Mouse (Mus musculus): ENCODE measurements around the gene Triap1. TPM values are rescaled to one million over a fixed set of nuclear protein-coding genes. Genes with fewer than 3 reads are reported as not detected.
"Not testable (repeated sequence)": the region's sequence is repeated elsewhere in the genome, so short reads cannot be mapped to it uniquely, and the experiment has no call there.

Triap1 gene
- total RNA-seq (2021): 10 to 100 TPM; 27.0 to 29.0 TPM

GRCm38 (mm10) chr5:115340577-115341313 is at the start of gene Triap1, which contains the start of gene Gatc:
Gene Triap1 (plus strand): TSS chr5:115341225.
Gene Gatc (minus strand): TSS chr5:115341178.
- DNase-seq (ENCODE audit: low spot score in 2 of 2): peak; percentile 89 to 90
- intact Hi-C loops (cut with DNase I): loop anchor here (2.0 kb wide), 1 partner anchor 40 kb away; the partner anchor contains the start of gene Dynll1

DNA sequence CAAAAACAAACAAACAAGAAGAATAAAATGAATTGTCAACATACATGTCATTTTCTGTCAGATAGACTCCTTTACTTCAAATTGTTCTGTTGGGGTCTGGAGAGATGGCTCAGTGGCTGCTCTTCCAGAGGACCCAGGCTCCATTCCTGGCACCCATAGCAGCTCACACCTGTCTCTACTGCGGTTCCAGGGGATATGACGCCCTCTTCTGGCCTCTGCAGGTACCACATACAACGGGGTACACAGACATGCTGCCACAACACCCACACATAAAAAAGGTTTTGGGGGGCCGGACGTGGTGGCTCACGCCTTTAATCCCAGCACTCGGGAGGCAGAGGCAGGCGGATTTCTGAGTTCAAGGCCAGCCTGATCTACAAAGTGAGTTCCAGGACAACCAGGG is 46.9 kb upstream of the Triap1 start:
- intact Hi-C loops (cut with DNase I): no loop called here
- DNase-seq (ENCODE audit: low spot score in 2 of 2): no peak

GRCm38 (mm10) chr5:115296347-115296746 is 44.7 kb upstream of the Triap1 start:
- intact Hi-C loops (cut with DNase I): loop anchor here (2.0 kb wide), 1 partner anchor 14 kb away; no protein-coding TSS in a partner anchor
- DNase-seq (ENCODE audit: low spot score in 2 of 2): no peak

DNA sequence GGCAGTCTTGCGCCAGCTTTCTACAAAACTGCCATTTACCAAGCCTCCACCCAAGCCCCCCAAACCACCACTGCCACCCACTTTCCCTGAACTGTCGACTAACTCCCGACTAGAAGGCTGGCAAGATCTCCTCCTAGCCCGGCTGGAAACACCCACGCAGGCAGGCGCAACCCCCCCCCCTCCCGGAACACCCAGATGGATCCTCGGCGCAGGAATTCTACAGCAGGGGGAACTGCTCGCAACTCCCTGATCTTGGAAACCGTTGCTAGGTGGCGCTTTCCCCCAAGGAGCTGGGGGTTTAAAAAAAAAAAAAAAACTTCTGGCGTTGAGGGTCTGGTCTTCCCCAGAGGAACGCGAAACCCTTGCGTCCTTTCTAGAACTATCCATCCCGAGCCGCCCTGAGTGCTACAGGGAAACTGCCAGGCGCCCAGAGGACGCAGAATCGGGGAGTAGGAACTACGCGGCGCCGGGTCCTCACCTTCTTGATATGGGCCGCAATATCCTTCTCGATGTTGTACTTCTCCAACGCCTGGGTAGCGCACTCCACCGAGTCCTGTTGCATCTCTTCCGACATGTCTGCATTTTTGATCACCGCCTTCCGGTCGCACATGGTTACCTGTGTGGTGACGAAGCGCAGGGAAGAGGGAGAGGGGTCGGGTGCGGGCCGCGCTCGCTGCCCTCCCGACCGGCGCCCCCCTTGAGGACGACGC is 40.8 kb upstream of the Triap1 start:
- intact Hi-C loops (cut with DNase I): loop anchor here (1.0 to 2.0 kb wide), 3 partner anchors 19 to 41 kb away; partner anchors contain the start of genes Gatc, Rnf10 and Triap1

GRCm38 (mm10) chr5:115300792-115301614 is 40.0 kb upstream of the Triap1 start, which contains the start of gene Dynll1:
Gene Dynll1 (minus strand): TSS chr5:115300999.
- peak; percentile 99 for DNase-seq (ENCODE audit: low spot score in 2 of 2)
- intact Hi-C loops (cut with DNase I): loop anchor here (1.0 to 2.0 kb wide), 4 partner anchors 18 to 40 kb away; partner anchors contain the start of genes Gatc, Rnf10, Srsf9 and Triap1

More for the DNA sequence above, 40.8 kb upstream of the Triap1 start:
- DNase-seq (ENCODE audit: low spot score in 2 of 2): peak; percentile 55 to 82

- intact Hi-C loops (cut with DNase I): loop anchor here (1.0 to 2.0 kb wide), 3 partner anchors 26 to 39 kb away; partner anchors contain the start of genes Gatc, Rnf10, Srsf9 and Triap1
- no peak for DNase-seq (ENCODE audit: low spot score in 2 of 2)
Measured at GRCm38 (mm10) chr5:115301615-115302014, 39.4 kb upstream of the Triap1 start.

- intact Hi-C loops (cut with DNase I); DNase-seq (ENCODE audit: low spot score in 2 of 2): not testable (repeated sequence)
Measured at GRCm38 (mm10) chr5:115302190-115302589, 38.8 kb upstream of the Triap1 start.

- DNase-seq (ENCODE audit: low spot score in 2 of 2): no peak
- intact Hi-C loops (cut with DNase I): no loop called here
Measured at GRCm38 (mm10) chr5:115312354-115312753, 28.7 kb upstream of the Triap1 start.

DNA sequence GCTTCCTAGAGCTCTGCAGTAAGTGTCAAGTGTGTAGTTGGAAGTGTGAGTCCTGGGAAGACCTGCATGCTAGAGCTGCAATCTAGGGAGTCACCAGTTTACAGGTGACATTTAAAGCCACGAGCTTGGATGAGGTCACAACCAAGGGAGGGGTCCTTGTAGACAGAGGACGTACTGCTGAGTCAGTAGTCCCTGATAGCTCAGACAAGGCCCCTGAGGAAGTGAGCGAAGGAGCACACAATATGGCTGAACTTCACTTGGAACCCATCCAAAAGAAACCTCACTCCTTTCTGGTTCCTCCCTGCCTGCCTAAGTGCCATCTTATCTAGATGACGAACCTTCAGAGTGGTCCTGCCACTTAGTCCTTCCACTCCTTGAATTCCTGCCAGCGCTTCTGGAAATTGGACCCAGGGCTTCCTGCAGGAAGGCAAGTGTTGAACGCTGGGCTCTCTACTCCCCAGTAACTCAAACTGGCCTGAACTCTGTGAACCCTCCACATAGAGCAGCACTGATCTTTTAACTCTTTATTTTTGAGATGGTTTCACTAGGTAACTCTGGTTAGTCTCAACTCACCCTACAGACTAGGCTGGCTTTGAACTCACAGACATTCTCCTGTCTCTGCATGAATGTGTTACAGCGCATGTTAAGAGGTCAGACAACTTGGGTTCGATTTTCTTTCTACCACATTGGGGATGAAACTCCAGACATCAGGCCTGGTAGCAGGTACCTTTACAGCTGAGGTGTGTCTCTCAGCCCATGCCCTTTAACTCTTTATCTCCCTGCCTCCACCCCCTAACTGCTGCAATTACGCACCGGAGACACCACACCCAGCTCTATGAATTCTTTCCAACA is 28.0 kb upstream of the Triap1 start:
- intact Hi-C loops (cut with DNase I): no loop called here
- peak in 1 of 2 experiments; percentile 1 for DNase-seq (ENCODE audit: low spot score in 2 of 2)

- no peak for DNase-seq (ENCODE audit: low spot score in 2 of 2)
- intact Hi-C loops (cut with DNase I): no loop called here
Measured at GRCm38 (mm10) chr5:115313668-115313943, 27.4 kb upstream of the Triap1 start.

DNA sequence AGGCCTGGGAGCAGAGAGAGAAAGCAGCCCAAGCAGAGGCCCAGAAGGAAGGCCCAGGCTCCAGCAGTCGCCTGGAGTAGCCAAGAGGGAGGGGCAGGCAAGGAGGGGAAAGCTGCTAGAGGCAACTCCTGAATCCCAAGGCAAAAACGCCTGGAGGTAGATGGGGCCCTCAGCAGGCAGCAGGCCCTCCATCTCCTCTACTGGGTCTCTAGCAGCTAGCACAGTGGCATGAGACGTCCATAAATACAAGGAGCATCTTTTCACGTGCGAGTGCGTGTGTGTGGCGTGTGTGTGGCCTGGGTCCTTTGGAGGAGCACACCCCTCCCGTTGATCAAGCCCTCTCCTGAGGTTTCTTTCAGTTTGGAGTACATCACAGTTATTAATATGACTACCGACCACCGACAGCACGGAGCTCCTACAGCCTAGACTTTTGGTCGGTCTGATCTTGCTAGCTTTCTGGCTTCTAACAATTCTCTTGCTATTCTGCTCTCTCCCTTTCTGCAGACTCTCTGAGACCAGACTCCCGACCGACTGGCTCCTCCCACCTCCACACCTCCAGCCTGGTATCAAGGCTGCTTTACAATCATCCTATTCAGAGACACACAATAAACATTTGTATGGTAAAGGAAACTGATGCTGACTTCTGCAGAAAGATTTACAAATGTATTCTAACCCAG is 23.9 kb upstream of the Triap1 start:
- intact Hi-C loops (cut with DNase I): no loop called here
- DNase-seq (ENCODE audit: low spot score in 2 of 2): no peak

GRCm38 (mm10) chr5:115317645-115318328 is 23.2 kb upstream of the Triap1 start:
- DNase-seq (ENCODE audit: low spot score in 2 of 2): peak; percentile 34 to 45
- intact Hi-C loops (cut with DNase I): no loop called here

- DNase-seq (ENCODE audit: low spot score in 2 of 2): peak; percentile 84 to 96
- intact Hi-C loops (cut with DNase I): loop anchor here (1.0 kb wide), 3 partner anchors 8 to 40 kb away; partner anchors contain the start of genes Coq5, Dynll1 and Srsf9
Measured at GRCm38 (mm10) chr5:115319004-115319940, 21.8 kb upstream of the Triap1 start.

DNA sequence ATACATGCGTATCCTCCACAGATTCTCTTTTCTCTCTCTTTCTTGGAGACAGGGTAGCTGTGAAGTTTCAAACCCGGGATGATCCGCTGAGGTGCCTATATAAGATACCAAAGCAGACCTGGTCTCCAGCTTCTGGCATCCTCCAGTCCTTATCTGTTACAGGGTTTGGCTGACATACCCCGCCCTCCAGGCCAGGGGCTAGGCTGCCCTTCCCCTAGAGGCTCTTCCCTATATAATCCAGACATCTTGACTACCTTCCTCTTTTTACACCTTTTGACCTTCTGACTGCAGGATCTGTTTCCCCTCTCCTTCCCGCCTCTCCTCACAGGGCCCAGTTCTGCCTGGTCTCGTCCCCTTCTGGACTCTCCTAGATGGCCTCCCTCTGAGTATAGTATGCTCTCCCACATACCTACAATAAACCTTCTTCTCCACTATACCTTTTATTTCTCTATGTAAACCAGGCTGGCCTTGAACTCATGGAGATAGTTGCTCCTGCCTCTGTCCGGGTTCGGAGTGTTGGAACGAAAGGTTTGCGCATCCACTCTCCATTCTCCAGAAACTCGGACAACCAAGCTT is 14.7 kb upstream of the Triap1 start:
- intact Hi-C loops (cut with DNase I): no loop called here
- DNase-seq (ENCODE audit: low spot score in 2 of 2): no peak

DNA sequence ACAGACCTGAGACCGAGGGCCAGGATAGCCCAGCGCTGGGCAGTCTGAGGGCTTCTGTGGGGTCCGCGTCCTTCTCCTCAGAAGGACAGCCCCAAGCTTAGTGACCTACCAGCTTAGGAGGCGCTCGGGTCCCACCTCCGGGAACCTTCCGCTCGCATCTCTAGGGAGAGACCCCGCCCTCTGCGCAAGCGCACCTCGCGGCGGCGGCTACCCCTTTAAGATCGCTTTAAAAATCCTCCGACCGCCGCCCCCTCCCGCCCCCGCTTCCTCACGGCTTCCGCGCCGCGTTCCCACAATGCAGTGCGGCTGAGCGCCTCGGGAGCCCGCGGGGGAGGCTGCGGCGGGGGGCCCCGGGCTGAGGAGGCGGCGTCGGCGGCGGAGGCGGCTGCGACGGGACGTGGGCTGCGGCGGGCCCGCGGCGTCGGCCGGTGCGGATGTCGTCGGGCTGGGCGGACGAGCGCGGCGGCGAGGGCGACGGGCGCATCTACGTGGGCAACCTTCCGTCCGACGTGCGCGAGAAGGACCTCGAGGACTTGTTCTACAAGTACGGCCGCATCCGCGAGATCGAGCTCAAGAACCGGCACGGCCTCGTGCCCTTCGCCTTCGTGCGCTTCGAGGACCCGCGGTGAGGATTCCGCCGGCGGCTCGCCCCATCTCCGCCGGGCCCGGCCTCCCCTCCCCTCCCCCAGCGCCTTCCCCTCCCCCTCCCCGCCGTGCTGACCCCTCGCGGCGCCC is 14.0 kb upstream of the Triap1 start, which contains the start of gene Srsf9:
Gene Srsf9 (plus strand): TSS at position 303 of the 735 bp plus-strand sequence.
- intact Hi-C loops (cut with DNase I): loop anchor here (1.0 kb wide), 2 partner anchors 8 to 26 kb away; no protein-coding TSS in a partner anchor
- peak; percentile 92 to 96 for DNase-seq (ENCODE audit: low spot score in 2 of 2)
